Mouse (Mus musculus) erythroblast, embryonic 14.5 days (primary cell): ENCODE data around the gene Nrp1.

Experiments used
- GATA1 ChIP-seq: IDR thresholded peaks from 2 replicates; pipeline ENCODE4 v1.6.1; 2012; ENCODE audit warnings: low read length, inconsistent platforms, mixed read lengths
- TAL1 ChIP-seq: IDR thresholded peaks from 3 replicates; pipeline ENCODE4 v1.6.1; 2012; ENCODE audit warnings: low read length, inconsistent platforms, mixed read lengths

- TF ChIP-seq GATA1 (no peak), TAL1 (no peak)
Measured at GRCm38 (mm10) chr8:128424626-128425333, 66.4 kb downstream of the Nrp1 start.
